Mouse (Mus musculus): Measurements from ENCODE around the gene Agrp.

DNA sequence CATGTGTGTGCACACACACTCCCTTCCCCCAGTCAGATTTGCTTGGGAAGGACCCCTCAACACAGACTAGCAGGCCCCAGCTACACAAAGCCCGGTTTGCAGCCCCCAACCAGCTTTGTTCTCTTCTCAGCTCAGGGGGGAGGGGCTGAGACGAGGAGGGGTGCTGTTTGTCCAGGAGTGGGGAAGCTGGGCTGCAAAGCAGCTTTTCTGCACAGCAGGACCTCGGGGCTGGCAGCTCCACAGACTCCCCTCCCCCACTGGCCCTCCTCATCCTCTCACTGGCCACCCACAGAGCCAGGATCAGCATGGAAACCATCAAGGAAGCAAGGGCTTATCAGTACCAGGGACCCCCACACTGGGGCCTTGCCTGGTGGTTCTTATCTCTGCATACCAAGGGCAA, 116.1 kb downstream of the Agrp start:
- TF ChIP-seq CTCF (IDR thresholded peaks at IDR 0.05; ENCODE audit: low read depth, low read length) (no peak), GATA1 (IDR thresholded peaks at IDR 0.05; ENCODE audit: borderline replicate concordance, low read length) (no peak), TAL1 (conservative IDR thresholded peaks at IDR 0.05; ENCODE audit: low read depth, low read length) (no peak)
